Mouse (Mus musculus) stomach, postnatal 0 days (tissue): ENCODE results near the gene Ccdc12. TPM values are rescaled to one million over a fixed set of nuclear protein-coding genes. Genes with fewer than 3 reads are reported as not detected.

ENCODE experiments used
- ATAC-seq: fragments of 200-750 bp; cut with Nextera tagmentation; 2 replicates; pipeline ENCODE4 v1.8.0; 2017; ENCODE audit not compliant: low FRiP score, low TSS enrichment
- DNase-seq: peaks from one replicate; pipeline ENCODE4 v3.0.0-alpha.2; 2016; ENCODE audit warnings: low spot score
- H3K27ac ChIP-seq: fragments of 300-500 bp; sonication (generic); replicated peaks from 2 replicates; pipeline ENCODE4 v1.5.1; 2014; ENCODE audit warnings: mild to moderate bottlenecking, control low read depth
- H3K27me3 ChIP-seq: fragments of 300-500 bp; sonication (generic); 2 replicates; pipeline ENCODE4 v1.6.1; 2014; ENCODE audit warnings: low read length; ENCODE audit not compliant: control insufficient read depth, insufficient read depth
- H3K36me3 ChIP-seq: fragments of 300-500 bp; sonication (generic); 2 replicates; pipeline ENCODE4 v1.6.1; 2014; ENCODE audit warnings: low read length, mixed read lengths; ENCODE audit not compliant: control insufficient read depth, insufficient read depth
- H3K4me1 ChIP-seq: fragments of 300-500 bp; sonication (generic); replicated peaks from 2 replicates; pipeline ENCODE4 v1.6.1; 2014; ENCODE audit warnings: antibody characterized with exemption; ENCODE audit not compliant: control insufficient read depth, insufficient read depth
- H3K4me2 ChIP-seq: fragments of 300-500 bp; sonication (generic); replicated peaks from 2 replicates; pipeline ENCODE4 v1.6.1; 2014; ENCODE audit warnings: low read depth, mild to moderate bottlenecking, control low read depth, moderate library complexity
- H3K4me3 ChIP-seq: fragments of 300-500 bp; sonication (generic); 2 replicates; pipeline ENCODE4 v1.5.1; 2014; ENCODE audit warnings: low read depth, low read length, control low read depth
- H3K9ac ChIP-seq: fragments of 300-500 bp; sonication (generic); 2 replicates; pipeline ENCODE4 v1.6.1; 2014; ENCODE audit warnings: mild to moderate bottlenecking, low read length, control low read depth, mixed read lengths
- H3K9me3 ChIP-seq: fragments of 300-500 bp; sonication (generic); 2 replicates; pipeline ENCODE4 v1.6.1; 2016; ENCODE audit warnings: low read length; ENCODE audit not compliant: control insufficient read depth
- CTCF ChIP-seq: IDR thresholded peaks from 2 replicates; pipeline ENCODE4 v1.5.1; 2016; ENCODE audit warnings: antibody characterized with exemption, low read depth, mild to moderate bottlenecking, moderate library complexity
- EP300 ChIP-seq: optimal IDR thresholded peaks from 2 replicates; pipeline ENCODE3; 2016; ENCODE audit warnings: antibody characterized with exemption
- WGBS: fragments of 180-500 bp; shearing (Covaris S2); extraction: QIAGEN DNeasy Blood & Tissue Kit; methylation state at CpG from one replicate; pipeline ENCODE4 v1.1.7; 2014; 5-methylcytosine and 5-hydroxymethylcytosine counted together
- polyA plus RNA-seq: library from polyadenylated mRNA; unstranded; fragments of >200 nt; fragmentation: Nextera tagmentation; extraction: Ambion mirVana; gene quantifications from 2 replicates; pipeline ENCODE4 v1.2.1, GENCODE M21; 2015

Gene Ccdc12
- polyA plus RNA-seq, 1 experiment from 2014 or later, result 139 TPM

- no peak for ATAC-seq
- no peak overlapping the region for H3K4me2 ChIP-seq
- DNase-seq, result peak; percentile 80
- H3K4me3 ChIP-seq, result no peak overlapping the region
- no peak overlapping the region for H3K27ac ChIP-seq
- H3K27me3 ChIP-seq, result no peaks in the 10 kb centered on the region
- 16% methylated on average over 8 of the region's 8 CpGs for WGBS
- H3K9me3 ChIP-seq, result no peaks in the 10 kb centered on the region
- peak; percentile 77 for TF ChIP-seq CTCF
- no peak for TF ChIP-seq EP300
- no peaks in the 10 kb centered on the region for H3K4me1 ChIP-seq
- H3K36me3 ChIP-seq, result no peaks in the 10 kb centered on the region
- no peak overlapping the region for H3K9ac ChIP-seq
Observed at GRCm38 (mm10) chr9:110729841-110730240, 73.5 kb downstream of the Ccdc12 start.

- no peak overlapping the region for H3K4me3 ChIP-seq
- ATAC-seq (no peak), DNase-seq (no peak)
- no peak for TF ChIP-seq EP300
- TF ChIP-seq CTCF, result no peak
- H3K27ac ChIP-seq, result no peak overlapping the region
- H3K4me2 ChIP-seq, result no peak overlapping the region; the same call in 1 of the 2 replicates
- no peaks in the 10 kb centered on the region for H3K9me3 ChIP-seq
- H3K9ac ChIP-seq, result no peak overlapping the region
- no peaks in the 10 kb centered on the region for H3K27me3 ChIP-seq
- no peaks in the 10 kb centered on the region for H3K4me1 ChIP-seq
- no peaks in the 10 kb centered on the region for H3K36me3 ChIP-seq
- WGBS, result 58% methylated on average over 4 of the region's 4 CpGs
Observed at GRCm38 (mm10) chr9:110731859-110732258, 75.6 kb downstream of the Ccdc12 start.

GRCm38 (mm10) chr9:110732623-110733022 is 76.3 kb downstream of the Ccdc12 start:
- H3K9ac ChIP-seq, result no peak overlapping the region
- WGBS, result 1% methylated on average over 26 of the region's 26 CpGs
- H3K9me3 ChIP-seq, result no peaks in the 10 kb centered on the region
- H3K4me2 ChIP-seq, result peak overlapping the region; percentile 63
- peak; percentile 92 for ATAC-seq
- peak; percentile 90 for DNase-seq
- H3K4me1 ChIP-seq, result no peaks in the 10 kb centered on the region
- H3K27me3 ChIP-seq, result no peaks in the 10 kb centered on the region
- peak overlapping the region; percentile 39 for H3K4me3 ChIP-seq
- TF ChIP-seq CTCF, result no peak
- TF ChIP-seq EP300, result no peak
- peak overlapping the region; percentile 65 for H3K27ac ChIP-seq
- no peaks in the 10 kb centered on the region for H3K36me3 ChIP-seq

- no peak for TF ChIP-seq EP300
- TF ChIP-seq CTCF, result no peak
- H3K36me3 ChIP-seq, result no peaks in the 10 kb centered on the region
- H3K9me3 ChIP-seq, result no peaks in the 10 kb centered on the region
- H3K27me3 ChIP-seq, result no peaks in the 10 kb centered on the region
- 6% methylated on average over 8 of the region's 8 CpGs for WGBS
- DNase-seq (no peak), ATAC-seq (no peak)
- no peak overlapping the region for H3K9ac ChIP-seq
- H3K27ac ChIP-seq, result peak overlapping the region; percentile 65
- peak overlapping the region; percentile 39 for H3K4me3 ChIP-seq
- H3K4me1 ChIP-seq, result no peaks in the 10 kb centered on the region
- H3K4me2 ChIP-seq, result peak overlapping the region; percentile 63
Observed at GRCm38 (mm10) chr9:110733102-110733501, 76.8 kb downstream of the Ccdc12 start.

- Histone ChIP-seq H3K4me1 (no peaks in the 10 kb centered on the region), H3K9ac (no peak overlapping the region), H3K9me3 (no peaks in the 10 kb centered on the region), H3K27ac (no peak overlapping the region), H3K4me2 (no peak overlapping the region), H3K36me3 (no peaks in the 10 kb centered on the region), H3K4me3 (no peak overlapping the region), H3K27me3 (no peaks in the 10 kb centered on the region)
- DNase-seq, result no peak
- ATAC-seq, result no peak
- TF ChIP-seq EP300, result no peak
- TF ChIP-seq CTCF, result no peak
- WGBS, result 72% methylated on average over 7 of the region's 7 CpGs
Observed at GRCm38 (mm10) chr9:110734154-110734553, 77.9 kb downstream of the Ccdc12 start.

- DNase-seq (no peak), ATAC-seq (no peak)
- Histone ChIP-seq H3K4me3 (no peak overlapping the region), H3K9me3 (no peaks in the 10 kb centered on the region), H3K9ac (no peak overlapping the region), H3K36me3 (no peaks in the 10 kb centered on the region), H3K4me2 (no peak overlapping the region), H3K27ac (no peak overlapping the region), H3K27me3 (no peaks in the 10 kb centered on the region), H3K4me1 (no peaks in the 10 kb centered on the region)
- no peak for TF ChIP-seq CTCF
- no peak for TF ChIP-seq EP300
- WGBS, result 64% methylated on average over 9 of the region's 9 CpGs
Observed at GRCm38 (mm10) chr9:110736362-110736761, 80.1 kb downstream of the Ccdc12 start.
